ENCODE assay signal across 8 mouse cellular contexts in genomic region chr19:40511100-40511439, GRCm38 (mm10). TPM values are rescaled to one million over a fixed set of nuclear protein-coding genes. Genes with fewer than 3 reads are reported as not detected.
DNase-seq lines count a peak whose midpoint lies in the region; ATAC-seq and TF ChIP-seq lines count a peak whose summit lies in the region.
"Had no signal": no experiment of that assay in that cellular context is flagged by ENCODE, and none has a peak within 500 bp of the region (broad histone marks: within the 10 kb centered on the region; RNA-seq: fewer than 3 reads in every experiment).

No protein-coding gene starts in this region.

- no peak overlapping the region for H3K9ac ChIP-seq in embryonic facial prominence, embryonic 15.5 days
- peak overlapping the region; percentile 73; the same call in 1 of the 2 replicates for H3K9ac ChIP-seq in hindbrain, embryonic 15.5 days
- H3K9ac ChIP-seq in midbrain, postnatal 0 days (replicated peaks; ENCODE audit: low read length, poor library complexity, severe bottlenecking), result no peak overlapping the region; the same call in 1 of the 2 replicates

- ATAC-seq in embryonic facial prominence, embryonic 15.5 days (ENCODE audit: insufficient number of reproducible peaks, low FRiP score, low TSS enrichment, low read depth), result no peak
- no peak for ATAC-seq in hindbrain, embryonic 15.5 days (ENCODE audit: low FRiP score, low read depth)
- no peak for ATAC-seq in midbrain, postnatal 0 days (ENCODE audit: low FRiP score)

- no peaks in the 10 kb centered on the region for H3K36me3 ChIP-seq in embryonic facial prominence, embryonic 15.5 days
- no peaks in the 10 kb centered on the region for H3K36me3 ChIP-seq in hindbrain, embryonic 15.5 days
- H3K36me3 ChIP-seq in midbrain, postnatal 0 days (ENCODE audit: insufficient read depth, low read length), result no peaks in the 10 kb centered on the region

- H3K27me3 ChIP-seq in embryonic facial prominence, embryonic 15.5 days, result no peaks in the 10 kb centered on the region
- no peaks in the 10 kb centered on the region for H3K27me3 ChIP-seq in hindbrain, embryonic 15.5 days
- no peaks in the 10 kb centered on the region for H3K27me3 ChIP-seq in midbrain, postnatal 0 days (ENCODE audit: insufficient read depth, low read length)

- 0 out of 2 replicates have a peak overlapping the region, but pooled peaks have one; percentile 10 for H3K4me2 ChIP-seq in embryonic facial prominence, embryonic 15.5 days (replicated peaks)
- peak overlapping the region; percentile 78 for H3K4me2 ChIP-seq in hindbrain, embryonic 15.5 days
- H3K4me2 ChIP-seq in midbrain, postnatal 0 days (ENCODE audit: low read depth, low read length, poor library complexity, severe bottlenecking), result peak overlapping the region; percentile 62

- no peak for TF ChIP-seq CTCF in layer of hippocampus, adult 2 months (conservative IDR thresholded peaks at IDR 0.05)
- no peak for TF ChIP-seq CTCF in midbrain, postnatal 0 days (IDR thresholded peaks at IDR 0.05)

- H3K27ac ChIP-seq in layer of hippocampus, adult 2 months, result peak overlapping the region; percentile 92
- H3K27ac ChIP-seq in embryonic facial prominence, embryonic 15.5 days (replicated peaks), result no peak overlapping the region
- H3K27ac ChIP-seq in hindbrain, embryonic 15.5 days (replicated peaks), result peak overlapping the region; percentile 7; the same call in 1 of the 2 replicates
- H3K27ac ChIP-seq in midbrain, postnatal 0 days (ENCODE audit: low read depth, low read length), result no peak overlapping the region

- DNase-seq in layer of hippocampus, adult 2 months (ENCODE audit: low spot score in 2 of 2), result no peak
- DNase-seq in layer of hippocampus, adult 11-12 months (ENCODE audit: low spot score), result no peak
- DNase-seq in midbrain, postnatal 0 days (ENCODE audit: low spot score), result no peak
- no peak for DNase-seq in thymus, postnatal 14 days
- DNase-seq in adrenal gland, postnatal 4 days (ENCODE audit: low spot score in 2 of 2), result no peak
- DNase-seq: gastrocnemius, postnatal 10 days had no signal

- peaks cover 13% of the 10 kb centered on the region for H3K4me1 ChIP-seq in embryonic facial prominence, embryonic 15.5 days
- peaks cover 28% of the 10 kb centered on the region for H3K4me1 ChIP-seq in hindbrain, embryonic 15.5 days (replicated peaks)
- H3K4me1 ChIP-seq in midbrain, postnatal 0 days (ENCODE audit: insufficient read depth, low read length), result peaks cover 11% of the 10 kb centered on the region; the same call in 1 of the 2 replicates

- H3K4me3 ChIP-seq in layer of hippocampus, adult 2 months, result peak overlapping the region; percentile 85
- H3K4me3 ChIP-seq in embryonic facial prominence, embryonic 15.5 days (replicated peaks), result no peak overlapping the region
- peak overlapping the region; percentile 77 for H3K4me3 ChIP-seq in hindbrain, embryonic 15.5 days
- H3K4me3 ChIP-seq in midbrain, postnatal 0 days (ENCODE audit: low read depth, low read length), result peak overlapping the region; percentile 90

- H3K9me3 ChIP-seq in embryonic facial prominence, embryonic 15.5 days (replicated peaks), result no peaks in the 10 kb centered on the region
- H3K9me3 ChIP-seq in hindbrain, embryonic 15.5 days, result no peaks in the 10 kb centered on the region
- H3K9me3 ChIP-seq in midbrain, postnatal 0 days (ENCODE audit: low read length), result no peaks in the 10 kb centered on the region

- 54% methylated on average over 8 of the region's 8 CpGs for WGBS in embryonic facial prominence, embryonic 15.5 days
- WGBS in hindbrain, embryonic 15.5 days, result 47% methylated on average over 8 of the region's 8 CpGs
- 49% methylated on average over 8 of the region's 8 CpGs for whole genome bisulfite sequencing in midbrain, postnatal 0 days

RNA-seq across cellular contexts. Expression of gene Sorbs1, which starts 2.5 kb away (rescaled TPM):
- total RNA-seq in layer of hippocampus, adult 2 months (2021), result 100 to 1,000 TPM; 222 to 229 TPM
- 54.0 and 55.6 TPM in 2 replicates for polyA plus RNA-seq in embryonic facial prominence, embryonic 15.5 days (2015; fragmentation: Nextera tagmentation; extraction: Ambion mirVana)
- 87.5 and 92.0 TPM in 2 replicates for polyA plus RNA-seq in hindbrain, embryonic 15.5 days (2015; fragmentation: Nextera tagmentation; extraction: Ambion mirVana)
- 53.1 and 74.1 TPM in 2 replicates for total RNA-seq in midbrain, postnatal 0 days (2014; rRNA removed)
- polyA plus RNA-seq in midbrain, postnatal 0 days (2015; fragmentation: Nextera tagmentation; extraction: Ambion mirVana), result 55.6 and 60.4 TPM in 2 replicates
- 10 to 100 TPM; 59.6 to 69.4 TPM for total RNA-seq in adrenal gland, postnatal 4 days (2021)

Comparison
In these comparisons a context has a peak if more than half of its experiments do, and no peak if none do; other contexts are left out.
1. H3K27ac ChIP-seq: peak in layer of hippocampus, adult 2 months (single experiment) and hindbrain, embryonic 15.5 days (single experiment); none in embryonic facial prominence, embryonic 15.5 days (single experiment) and midbrain, postnatal 0 days (single experiment).
2. H3K4me2 ChIP-seq: peak in every context shown above with its lines; median percentile 78 in hindbrain, embryonic 15.5 days; 62 in midbrain, postnatal 0 days; 10 in embryonic facial prominence, embryonic 15.5 days.